Mouse (Mus musculus): ENCODE data around the gene Vgll3. TPM values are rescaled to one million over a fixed set of nuclear protein-coding genes. Genes with fewer than 3 reads are reported as not detected.
A peak's percentile ranks its signal among the peaks of the same experiment; 100 is the strongest.

Vgll3 gene
- total RNA-seq (2014; fragmentation: Nextera tagmentation) (not detected in 2 replicates), total RNA-seq (2017) (not detected in 2 replicates)

DNA sequence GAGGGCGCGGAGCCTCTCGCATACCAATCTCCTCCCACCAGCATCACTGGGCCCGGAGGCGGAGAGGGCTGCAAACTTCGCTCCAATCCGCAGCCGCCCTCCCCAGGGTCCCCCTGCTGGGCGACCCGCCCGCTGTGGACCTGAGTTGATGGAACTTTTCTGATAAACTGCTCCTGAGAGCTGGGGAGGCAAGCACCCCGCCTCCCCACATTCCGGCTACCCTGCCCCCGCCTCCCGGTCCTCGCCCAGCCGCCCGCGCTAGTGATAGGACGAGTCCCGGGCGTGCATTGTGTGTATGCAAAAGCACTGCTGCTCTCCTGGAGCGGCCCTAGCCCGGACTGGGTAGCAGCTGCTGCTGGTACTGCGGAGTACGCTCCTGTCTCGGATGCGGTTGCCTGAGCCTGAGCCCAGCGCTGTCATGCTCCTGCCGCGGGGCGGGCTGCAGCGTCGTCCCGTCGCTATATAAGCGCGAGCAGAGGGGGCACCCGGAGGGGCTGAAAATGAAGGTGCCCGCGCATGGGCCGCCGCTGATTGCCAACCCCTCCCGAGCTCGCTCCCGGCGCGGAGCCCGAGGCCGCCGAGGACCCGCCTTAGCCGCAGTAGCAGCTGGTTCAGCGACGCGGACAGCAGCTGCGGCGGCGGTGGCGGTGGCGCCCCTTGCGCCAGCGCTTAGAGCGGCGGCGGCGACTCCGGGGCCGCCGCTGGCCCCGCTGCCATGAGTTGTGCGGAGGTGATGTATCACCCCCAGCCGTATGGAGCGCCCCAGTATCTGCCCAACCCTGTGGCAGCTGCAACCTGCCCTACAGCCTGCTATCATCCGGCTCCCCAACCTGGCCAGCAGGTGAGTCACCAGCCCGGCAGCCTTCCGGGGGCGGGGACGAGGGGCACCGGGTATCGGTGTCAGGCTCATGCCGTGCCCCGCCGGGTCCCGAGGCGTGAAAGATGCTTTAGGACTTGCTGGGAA is at the start of gene Vgll3:
TSS of gene Vgll3 (plus strand) at position 340 of the 964 bp plus-strand sequence.
- peak; percentile 73 for ATAC-seq (replicated peaks; ENCODE audit: low FRiP score, low TSS enrichment, poor library complexity, severe bottlenecking)

DNA sequence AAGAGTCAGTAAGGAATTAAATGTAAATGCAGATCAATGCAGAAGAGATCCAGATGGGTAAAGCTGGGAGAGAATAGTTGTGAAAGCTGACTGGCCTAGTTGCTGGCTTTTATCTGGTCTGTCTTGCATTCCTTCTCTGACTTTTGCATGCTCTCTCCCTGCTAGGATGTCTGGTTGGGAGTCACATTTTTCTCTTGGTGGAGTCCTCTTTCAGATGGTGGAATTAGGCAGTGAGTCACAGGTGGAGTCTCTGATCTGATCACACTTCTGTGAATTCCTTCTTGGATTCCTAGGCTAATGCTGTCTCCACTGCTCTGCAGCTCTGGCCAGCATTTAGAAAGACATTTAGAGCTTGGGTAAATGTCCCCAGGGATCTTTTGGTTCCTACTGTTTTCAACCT is 49.1 kb upstream of the Vgll3 start:
- ATAC-seq (replicated peaks; ENCODE audit: low FRiP score, low TSS enrichment, poor library complexity, severe bottlenecking): no peak

DNA sequence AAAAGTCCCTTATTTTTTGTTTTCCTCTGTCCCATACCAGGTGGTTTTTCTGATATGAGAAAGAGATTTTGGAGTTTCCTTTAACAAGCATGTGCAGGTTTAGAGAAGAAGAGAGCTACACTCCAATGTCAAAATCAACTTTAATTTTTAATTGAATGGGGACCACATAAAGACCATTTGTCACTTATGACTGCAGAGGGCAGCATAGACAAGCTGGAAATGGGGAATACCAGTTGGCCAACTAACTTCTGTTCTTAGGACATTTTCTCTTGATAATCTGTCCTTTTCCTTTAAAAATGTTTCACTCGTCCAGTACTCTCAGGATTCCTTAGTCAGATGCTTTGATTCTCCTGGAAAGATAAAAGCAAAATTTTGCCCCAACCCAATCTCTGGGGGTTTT is 29.1 kb upstream of the Vgll3 start:
- ATAC-seq (replicated peaks; ENCODE audit: low FRiP score, low TSS enrichment, poor library complexity, severe bottlenecking): no peak

DNA sequence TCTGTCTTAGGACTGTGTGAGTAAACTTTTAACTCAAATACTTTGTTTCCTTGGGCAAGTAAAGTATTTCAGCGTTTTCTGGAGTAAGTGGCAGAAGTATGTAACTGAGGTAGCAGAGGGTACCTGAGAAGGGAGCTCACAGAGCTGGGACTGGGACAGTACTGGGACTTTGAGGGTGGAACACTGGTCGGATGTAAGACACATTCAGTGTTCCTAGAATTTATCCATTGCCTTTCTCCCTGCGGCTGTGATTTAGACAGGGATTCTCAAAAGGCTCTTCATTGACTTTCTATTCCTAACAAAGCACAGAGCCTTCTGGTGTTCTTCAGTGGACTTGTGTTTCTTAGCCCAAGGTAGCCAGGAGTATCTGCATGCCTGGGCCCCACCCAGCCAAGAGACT is 1.0 kb downstream of the Vgll3 start:
- no peak for ATAC-seq (replicated peaks; ENCODE audit: low FRiP score, low TSS enrichment, poor library complexity, severe bottlenecking)

DNA sequence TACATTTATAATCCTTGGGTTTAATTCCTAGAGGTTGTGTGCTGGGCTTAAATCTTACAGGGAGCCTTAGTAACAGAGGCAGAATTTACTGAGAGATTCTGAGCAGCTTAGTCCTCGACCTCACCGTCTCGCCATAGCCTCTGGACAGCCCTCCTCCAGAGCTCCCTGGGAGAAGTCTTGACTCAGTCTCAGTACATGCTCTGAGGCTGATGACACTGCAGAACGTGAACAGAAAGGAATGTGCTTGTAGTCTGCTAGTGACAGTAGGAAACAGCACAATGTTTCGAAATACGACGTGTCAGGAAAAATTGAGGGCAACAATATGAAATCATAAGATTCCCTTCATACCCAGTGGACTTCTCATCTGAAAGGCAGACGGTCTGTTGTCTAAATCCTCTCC is 3.7 kb downstream of the Vgll3 start:
- ATAC-seq (replicated peaks; ENCODE audit: low FRiP score, low TSS enrichment, poor library complexity, severe bottlenecking): no peak

DNA sequence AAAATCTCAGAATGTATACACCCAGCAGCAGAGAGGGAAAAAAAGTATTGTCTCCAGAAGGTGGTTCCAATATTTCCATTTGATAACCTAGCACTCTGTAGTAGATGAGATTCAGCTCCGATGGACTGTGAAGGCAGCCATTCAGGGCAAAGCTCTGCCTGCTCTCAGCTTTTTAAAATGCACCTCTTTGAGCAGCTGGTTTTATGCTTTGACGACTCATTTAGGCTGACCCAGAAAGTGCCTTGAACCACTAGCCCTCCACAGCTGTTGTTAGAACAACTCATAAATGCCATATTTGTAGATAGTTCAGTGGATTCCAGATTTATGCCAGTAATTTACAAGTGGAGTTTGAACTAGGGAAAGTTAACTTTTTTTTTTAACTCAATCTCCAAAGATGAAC is 5.7 kb downstream of the Vgll3 start:
- no peak for ATAC-seq (replicated peaks; ENCODE audit: low FRiP score, low TSS enrichment, poor library complexity, severe bottlenecking)

DNA sequence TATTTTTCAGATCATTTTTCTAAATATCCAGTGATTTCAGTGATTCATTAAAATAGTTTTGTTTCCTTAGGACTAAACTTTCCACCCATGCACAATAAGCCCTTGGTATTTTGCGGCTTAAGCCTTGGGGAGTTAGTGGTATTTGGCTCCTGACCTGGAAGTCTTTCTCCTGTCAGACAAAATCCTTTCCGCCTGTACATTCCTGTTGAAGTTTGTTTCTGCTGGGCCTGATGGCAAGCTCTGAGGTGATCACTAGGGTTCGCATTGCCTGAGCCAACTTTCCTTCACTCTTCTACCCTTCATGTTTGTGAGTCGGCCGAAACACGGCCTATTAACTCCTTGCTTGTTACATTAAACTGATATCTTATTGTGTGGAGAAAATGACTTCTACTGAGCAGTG is 8.7 kb downstream of the Vgll3 start:
- ATAC-seq (replicated peaks; ENCODE audit: low FRiP score, low TSS enrichment, poor library complexity, severe bottlenecking): no peak

DNA sequence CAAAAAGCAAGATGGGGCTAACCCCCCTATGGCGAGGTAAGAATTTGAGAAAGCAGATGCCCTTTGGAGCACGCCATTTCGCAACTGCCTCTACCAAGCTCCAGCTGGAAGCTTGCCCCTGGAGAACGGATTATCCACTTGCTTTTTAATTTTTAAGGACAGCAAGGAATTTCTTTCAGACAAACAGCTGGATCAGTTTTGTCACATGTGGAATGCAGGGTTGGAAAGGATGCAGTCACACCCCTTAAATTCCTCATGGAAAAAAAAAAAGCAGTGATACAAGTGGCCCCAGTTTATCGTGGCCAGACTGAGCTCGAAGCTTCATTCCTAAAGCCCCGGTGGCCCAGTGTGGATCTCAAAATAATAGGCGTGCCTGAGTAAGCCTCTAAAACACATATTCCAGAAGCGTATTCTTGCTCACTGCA is 13.1 kb downstream of the Vgll3 start:
- no peak for ATAC-seq (replicated peaks; ENCODE audit: low FRiP score, low TSS enrichment, poor library complexity, severe bottlenecking)

DNA sequence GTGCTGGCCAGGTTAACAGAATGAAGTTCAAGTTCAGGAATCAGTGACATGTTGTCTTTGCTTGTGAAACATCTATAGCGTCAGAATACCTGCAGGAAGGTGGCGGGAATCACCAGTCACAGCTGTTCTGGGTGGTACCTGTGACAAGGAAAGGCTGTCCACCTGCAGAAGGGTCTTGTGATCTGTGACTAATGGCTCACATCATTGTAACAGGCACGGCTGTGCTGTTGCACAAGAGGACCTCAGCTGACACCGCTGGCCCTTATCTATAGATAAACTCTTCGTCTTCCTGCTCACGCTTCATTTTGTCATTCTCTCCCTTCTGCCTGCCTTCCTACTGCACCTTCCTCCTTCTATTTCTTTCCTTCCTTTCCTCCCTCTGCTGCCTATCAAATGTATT is 14.0 kb downstream of the Vgll3 start:
- ATAC-seq (replicated peaks; ENCODE audit: low FRiP score, low TSS enrichment, poor library complexity, severe bottlenecking): no peak

DNA sequence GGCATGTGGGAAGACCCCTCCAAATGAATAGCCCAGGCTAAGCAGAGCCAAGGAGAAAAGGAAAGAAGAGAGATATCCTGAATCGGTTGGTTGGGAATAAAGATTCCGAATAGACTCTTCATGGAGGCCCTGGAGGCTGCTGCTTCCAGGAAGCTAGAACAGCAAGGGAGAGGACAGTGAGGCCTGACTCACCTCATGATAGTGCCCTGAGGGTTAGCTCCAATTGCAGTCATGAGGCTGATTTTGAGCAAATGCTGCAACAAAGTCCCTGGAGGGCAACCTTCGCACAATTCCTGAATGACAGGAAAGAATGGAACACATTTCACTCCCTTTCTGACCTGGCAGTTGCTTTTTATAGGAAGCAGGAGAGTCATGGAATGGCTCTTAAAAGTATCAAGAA is 19.7 kb downstream of the Vgll3 start:
- no peak for ATAC-seq (replicated peaks; ENCODE audit: low FRiP score, low TSS enrichment, poor library complexity, severe bottlenecking)

DNA sequence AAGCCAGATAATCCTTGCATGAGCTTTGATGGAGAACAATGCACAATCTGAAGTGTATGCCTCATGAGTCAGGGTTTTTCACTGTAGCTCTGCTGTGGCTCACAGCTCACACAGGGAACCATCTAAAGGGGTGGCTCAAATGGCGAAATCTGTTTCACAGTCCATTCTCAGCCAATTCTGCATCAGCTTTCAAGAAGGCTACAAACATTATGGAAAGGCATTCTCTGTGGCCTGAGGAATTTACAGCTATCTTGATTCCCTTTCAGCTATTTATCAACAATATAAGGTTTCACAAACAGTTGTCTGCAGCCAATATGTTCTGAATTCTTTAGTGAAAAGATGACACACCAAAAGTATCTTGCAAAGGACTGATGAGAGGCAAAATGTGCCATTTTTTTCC is 35.1 kb downstream of the Vgll3 start:
- ATAC-seq (replicated peaks; ENCODE audit: low FRiP score, low TSS enrichment, poor library complexity, severe bottlenecking): no peak

DNA sequence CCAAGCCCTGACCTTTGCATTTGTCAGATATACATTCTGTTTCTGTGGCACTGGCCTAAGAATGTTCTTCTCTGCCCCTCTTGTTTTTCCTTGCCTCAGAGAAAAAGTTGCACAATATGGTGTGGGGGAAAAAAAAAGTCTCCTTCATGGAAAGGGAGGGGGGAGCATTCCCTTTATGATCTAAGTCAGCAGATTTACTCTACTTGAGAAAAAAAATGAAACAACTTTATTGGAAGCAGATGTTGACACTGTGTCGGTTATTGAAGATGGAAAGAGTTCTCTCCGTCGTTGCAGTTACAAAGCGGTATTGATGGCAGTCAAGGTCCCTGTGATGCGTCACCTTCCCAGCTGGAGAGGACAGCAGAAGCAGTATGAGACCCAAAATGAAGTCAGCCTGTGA is 49.4 kb downstream of the Vgll3 start:
- no peak for ATAC-seq (replicated peaks; ENCODE audit: low FRiP score, low TSS enrichment, poor library complexity, severe bottlenecking)

DNA sequence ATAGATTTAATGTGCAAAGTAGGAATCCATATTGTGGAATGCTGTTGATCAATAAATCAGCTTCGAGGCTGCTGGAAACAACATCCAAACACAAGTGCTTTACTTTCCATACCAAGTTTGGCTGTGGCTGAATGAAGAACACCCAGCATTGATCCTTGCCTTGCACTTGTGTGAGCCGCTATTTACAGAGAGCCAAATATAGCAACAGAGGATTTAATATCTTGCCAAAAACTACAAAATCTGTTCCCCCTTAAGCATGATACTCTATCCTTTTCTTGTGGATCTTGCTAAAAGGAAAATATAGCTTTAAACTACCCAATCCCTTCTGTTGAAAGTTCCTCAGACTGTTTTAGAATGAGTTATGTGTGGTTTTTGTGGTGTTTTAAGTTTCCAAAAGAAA is 52.9 kb downstream of the Vgll3 start:
- no peak for ATAC-seq (replicated peaks; ENCODE audit: low FRiP score, low TSS enrichment, poor library complexity, severe bottlenecking)

DNA sequence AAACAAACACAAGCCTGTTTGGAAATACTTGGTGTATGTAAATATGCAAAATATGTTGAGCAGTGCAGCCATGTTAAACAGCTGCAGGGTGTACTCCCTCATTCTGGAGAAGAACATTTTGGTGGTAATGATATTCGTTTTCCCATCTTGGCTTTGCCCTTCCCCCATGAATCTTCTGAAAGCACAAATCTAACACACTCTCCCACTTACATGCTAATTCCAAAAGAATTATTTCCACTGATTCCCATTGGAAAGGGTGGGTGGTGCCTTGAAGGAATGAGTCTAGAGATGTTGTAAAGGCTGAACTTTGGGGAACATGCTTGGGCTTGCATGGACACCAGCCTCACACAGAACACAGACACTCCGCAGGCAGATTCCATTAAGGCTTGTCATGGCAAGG is 53.9 kb downstream of the Vgll3 start:
- ATAC-seq (replicated peaks; ENCODE audit: low FRiP score, low TSS enrichment, poor library complexity, severe bottlenecking): no peak

DNA sequence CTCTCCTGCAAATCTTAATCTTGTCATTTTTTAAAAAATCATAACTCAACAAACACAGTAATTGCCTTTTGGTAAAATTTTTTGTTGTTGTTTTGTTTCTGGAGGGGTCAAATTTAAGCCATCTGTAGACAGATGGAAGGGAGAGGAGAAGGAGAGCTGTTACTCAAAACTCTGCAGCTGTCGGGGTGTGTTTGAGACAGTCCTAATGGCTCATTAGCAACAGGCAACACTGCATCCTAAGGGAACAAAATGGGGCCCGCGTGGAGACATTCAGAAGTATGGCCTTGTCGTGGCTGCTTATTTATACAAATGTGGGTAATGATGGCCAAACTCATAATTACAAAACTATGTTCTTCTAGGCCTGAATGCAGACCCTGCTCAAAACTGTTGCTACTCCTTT is 73.9 kb downstream of the Vgll3 start:
- ATAC-seq (replicated peaks; ENCODE audit: low FRiP score, low TSS enrichment, poor library complexity, severe bottlenecking): no peak
